Mouse (Mus musculus): ENCODE measurements at regions not wholly inside any gene's neighbourhood (a gene's known extent, or its start where the extent isn't known, plus 50 kb on each side); places are given as distances from the start of the nearest gene placed in this dataset.
A peak's percentile ranks its signal among the peaks of the same experiment; 100 is the strongest.

DNA sequence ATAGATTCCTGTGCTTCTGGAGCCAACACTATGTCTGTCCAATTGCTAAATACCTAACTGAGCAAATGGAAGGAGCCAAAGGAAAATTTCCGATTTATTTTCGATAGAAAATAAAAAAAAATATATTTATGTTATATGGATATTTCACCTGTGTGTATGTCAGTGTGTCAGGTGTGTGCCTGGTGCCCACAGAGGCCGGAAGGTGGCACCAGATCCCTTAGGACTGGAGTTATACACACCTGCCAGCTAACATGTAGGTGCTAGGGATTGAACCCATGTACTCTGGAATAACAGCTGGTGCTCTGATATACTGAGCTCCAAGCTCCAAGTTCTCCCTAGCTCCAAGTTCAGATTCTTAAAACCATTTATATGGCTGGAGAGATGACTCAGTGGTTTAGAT is 79.0 kb downstream of the Mfsd1 start:
- no peak for DNase-seq (ENCODE audit: low read depth, low spot score)

DNA sequence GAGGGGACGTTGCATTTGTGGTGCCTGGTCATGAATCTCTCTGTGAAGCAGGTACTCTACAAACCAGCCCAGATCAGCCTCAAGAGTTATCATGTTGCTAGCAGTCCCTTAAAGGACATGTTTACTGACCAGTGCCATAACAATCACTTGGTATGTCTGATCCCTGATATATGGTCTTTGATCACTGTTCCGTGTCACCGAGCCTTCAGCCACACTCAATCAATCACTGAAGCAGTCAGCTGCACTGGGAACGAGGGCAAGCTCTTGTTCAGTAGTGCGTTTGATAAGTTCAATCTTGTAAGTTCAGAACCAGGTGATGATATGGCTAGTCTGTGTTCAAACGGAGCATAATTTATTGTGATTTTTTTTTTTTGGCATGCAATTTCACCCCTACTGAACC is 126.8 kb downstream of the Mfsd1 start:
- DNase-seq (ENCODE audit: low read depth, low spot score): peak; percentile 34

DNA sequence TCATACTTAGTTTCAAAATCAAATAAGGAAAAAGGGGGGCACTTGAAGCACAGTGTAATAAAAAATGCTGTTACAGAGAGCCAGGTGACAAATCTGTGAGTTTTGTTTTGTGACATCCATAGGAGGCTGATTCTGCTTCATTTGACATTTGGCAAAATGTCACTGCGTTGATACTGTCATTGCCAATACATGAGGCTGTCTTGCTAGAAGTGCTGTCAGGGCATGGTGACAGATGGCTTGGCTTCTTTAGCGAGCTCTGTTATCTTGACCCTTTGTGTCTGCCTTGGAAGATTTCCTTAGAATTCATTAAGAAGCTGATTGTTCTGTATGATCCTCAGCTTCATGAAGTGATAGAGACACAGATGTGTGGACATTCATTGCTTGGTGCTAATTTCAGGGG is 129.2 kb downstream of the Mfsd1 start:
- no peak for DNase-seq (ENCODE audit: low read depth, low spot score)

DNA sequence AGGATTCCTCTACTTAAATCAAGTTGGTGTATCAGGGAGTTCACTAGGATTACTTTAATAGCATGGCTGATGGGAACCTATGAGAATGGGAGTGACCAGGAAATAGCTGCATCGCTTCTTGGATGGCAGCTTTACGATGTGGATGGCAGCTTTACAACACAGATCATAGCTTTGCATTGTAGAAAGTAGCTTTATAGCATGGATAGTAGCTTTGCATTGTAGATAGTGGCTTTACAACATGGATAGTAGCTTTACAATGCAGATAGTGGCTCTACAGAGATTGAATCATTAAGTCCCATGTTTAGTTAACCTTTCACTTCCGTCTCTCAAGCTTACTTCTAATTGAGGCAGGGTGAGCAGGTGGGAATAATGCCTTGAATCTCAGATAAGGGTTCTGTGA is 149.4 kb downstream of the Mfsd1 start:
- DNase-seq (ENCODE audit: low read depth, low spot score): no peak

DNA sequence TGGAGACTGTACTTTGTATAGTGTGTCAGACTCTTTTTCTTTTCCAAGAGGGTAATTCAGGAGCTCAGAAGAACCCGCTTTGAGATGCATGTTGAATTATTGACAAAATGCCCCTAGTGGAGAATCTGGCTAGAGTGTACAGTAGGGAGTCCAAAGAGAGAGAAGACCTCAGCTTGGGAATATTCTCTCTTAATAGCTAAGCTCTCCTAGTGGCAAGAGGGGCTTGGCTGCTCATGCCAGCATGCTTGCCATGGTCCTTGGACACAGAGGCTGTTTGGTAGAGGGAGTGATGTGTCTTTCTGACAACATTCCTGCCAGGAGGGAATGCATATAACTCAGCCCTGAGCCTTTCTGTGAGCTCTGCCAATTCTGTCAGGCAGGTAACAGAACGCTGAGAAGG is 150.3 kb downstream of the Mfsd1 start:
- no peak for DNase-seq (ENCODE audit: low read depth, low spot score)

DNA sequence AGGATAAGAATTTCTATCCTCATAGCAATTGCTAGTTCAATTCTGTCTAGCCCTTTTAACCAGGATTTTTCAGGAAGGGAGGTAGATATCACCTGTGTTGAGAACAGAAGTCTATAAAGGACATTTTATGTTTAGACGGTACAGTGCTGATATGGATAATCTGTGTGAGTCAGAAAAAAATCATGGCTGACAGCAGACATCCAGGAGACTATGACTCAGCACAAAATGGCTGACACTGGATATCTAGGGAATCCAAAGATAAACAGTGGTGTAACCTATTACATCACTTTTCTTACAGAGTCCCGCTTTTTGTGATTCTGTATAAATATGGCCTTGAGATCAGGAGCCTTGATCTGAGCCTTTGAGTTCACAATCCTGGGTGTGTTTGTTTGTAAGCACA is 137.8 kb upstream of the Iqcj start:
- no peak for DNase-seq (ENCODE audit: low read depth, low spot score)

DNA sequence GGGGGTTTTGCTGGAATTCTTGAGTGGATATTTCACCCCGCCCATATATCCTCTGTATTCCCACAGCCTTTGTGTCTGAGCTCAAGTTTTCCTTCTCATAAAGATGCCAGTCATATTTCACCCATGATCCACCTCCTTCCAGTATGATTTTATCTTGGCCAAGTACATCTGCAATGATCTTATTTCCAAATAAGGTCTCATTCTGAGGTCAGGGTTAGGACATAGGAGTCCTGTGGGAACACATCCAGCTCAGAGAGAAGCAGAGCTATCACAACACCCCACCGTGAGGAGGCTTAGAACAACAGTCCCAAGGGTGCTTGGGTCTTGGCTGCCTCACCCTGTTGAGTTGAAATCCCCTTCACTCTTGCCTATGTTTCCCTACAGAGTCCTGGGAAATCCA is 123.4 kb upstream of the Iqcj start:
- no peak for DNase-seq (ENCODE audit: low read depth, low spot score)

DNA sequence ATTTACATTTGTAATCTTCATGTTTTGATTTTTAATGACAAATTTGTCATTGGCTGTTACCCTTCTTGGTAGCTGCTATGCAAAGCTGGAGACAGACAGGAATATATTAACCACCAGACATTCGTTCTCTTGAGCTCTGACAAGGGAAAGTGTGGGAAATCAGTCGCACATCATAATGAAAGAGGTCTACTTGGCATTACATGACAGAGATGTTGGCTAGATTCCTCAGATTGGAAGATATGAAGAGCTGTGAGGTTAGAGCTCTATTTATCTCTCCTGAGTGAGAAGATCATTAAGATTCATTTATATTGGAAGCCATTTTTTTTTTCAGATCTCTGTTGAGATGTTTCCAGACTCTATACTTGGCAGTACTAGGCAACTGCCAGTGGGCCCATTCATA is 118.6 kb upstream of the Iqcj start:
- no peak for DNase-seq (ENCODE audit: low read depth, low spot score)

DNA sequence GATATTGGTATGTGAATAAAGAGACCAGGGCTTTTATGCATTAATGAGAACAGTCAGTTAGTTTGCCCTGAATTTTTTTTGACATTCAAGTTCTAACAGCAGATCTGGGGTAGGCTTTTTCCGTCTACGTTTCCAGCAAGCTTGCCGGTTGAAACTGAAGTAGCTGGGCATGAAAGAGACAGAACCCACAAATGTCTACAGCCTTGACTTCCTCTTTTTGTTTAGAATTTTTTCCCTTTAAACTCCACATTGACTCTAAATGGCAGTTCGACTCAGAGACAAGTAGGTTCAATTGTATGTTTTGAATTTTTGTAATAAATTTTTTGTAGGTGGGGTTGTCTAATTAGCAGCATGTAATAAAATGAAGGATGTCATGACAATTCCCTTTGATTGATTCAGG is 109.8 kb upstream of the Iqcj start:
- DNase-seq (ENCODE audit: low read depth, low spot score): no peak

DNA sequence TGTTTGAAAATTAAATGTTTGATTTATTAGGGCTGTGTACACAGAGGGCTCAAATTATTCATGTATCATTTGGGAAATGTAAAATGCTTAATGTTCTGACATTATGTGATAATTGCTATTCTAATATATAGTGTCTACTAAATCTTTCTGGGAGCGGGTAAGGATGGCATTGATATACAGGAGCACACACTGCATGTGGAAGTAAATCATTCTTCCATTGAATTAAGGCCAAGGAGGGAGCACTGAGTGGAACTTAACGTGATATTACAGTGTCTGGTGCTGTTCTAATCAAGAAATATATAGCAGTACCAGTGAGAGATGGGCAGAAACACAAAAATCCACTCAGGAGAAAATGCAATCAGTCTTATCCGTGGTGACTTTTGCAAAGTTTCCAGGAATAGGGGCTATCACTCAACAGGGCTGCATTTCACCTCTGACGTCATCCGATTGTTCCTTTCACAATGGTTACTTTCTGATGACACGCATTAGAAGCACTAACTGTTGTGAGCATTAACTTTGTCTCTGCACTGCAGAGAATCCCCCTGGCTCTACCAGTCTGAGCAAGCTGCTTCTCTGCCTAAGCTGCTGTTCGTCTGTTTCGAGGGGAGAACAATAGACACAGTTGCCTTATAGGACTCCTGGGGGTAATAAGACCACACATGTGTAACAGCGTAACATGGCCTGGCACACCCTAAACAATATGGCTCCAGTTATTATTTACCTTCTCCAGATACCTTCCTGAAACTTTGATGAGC is 85.0 kb upstream of the Iqcj start:
- DNase-seq (ENCODE audit: low read depth, low spot score): peak; percentile 34

DNA sequence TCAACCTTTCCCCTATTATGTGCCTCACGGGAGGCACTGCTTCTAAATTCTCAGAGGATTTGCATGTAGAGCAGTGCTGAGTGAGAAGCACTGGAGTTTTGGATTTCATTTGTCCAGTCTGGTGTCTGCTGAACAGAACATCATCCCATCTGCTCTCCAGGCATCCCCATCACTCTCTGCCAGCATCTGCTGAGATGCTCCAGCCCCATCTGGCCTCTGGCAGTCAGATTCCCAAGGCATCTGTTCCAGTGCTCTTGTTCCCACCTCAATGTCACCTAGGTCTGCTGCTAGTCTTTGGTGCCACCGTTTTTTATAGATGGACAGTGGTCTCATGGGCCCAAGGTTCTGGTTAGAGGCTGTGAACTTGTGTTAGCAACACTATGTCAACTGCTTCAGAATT is 63.9 kb upstream of the Iqcj start:
- no peak for DNase-seq (ENCODE audit: low read depth, low spot score)

DNA sequence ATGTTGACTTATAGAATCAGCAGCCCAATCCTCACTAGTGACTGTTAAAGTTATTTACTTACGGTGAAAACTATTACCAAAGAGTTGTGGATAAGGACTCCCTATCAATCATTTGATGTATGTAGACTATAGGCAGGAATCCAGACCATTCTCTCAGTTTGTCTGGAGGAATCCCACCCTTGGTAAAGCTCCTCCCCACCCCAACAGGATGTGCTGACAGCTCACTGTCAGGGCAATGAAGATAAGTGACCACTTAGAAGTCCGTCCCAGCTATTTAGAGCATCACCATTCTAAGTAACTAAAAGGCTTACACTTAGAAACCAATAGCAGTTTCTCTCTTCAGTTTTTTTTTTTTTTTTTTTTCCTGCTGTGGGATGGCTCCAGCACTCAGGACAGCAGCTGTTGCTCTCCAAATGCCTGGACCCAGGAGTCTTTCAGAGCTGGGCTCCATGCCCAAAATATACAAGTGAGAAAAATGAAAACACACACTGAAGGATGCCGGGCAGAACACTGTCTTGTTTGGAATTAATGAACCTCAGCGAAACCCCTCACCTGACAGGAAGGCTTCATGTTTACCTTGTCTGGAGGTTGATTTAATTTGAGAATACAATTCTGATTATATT is 58.9 kb upstream of the Iqcj start:
- peak; percentile 22 for DNase-seq (ENCODE audit: low read depth, low spot score)
